Mouse (Mus musculus) retina, embryonic 14.5 days (tissue): Measurements from ENCODE around the gene Flywch1.
A peak's percentile ranks its signal among the peaks of the same experiment; 100 is the strongest.

ENCODE experiments used
- DNase-seq: peaks from one replicate; pipeline ENCODE4 v3.0.0-alpha.2; 2015; ENCODE audit warnings: low spot score

Flywch1 gene

GRCm38 (mm10) chr17:23742941-23743340 is 28.5 kb downstream of the Flywch1 start:
- peak; percentile 5 for DNase-seq

GRCm38 (mm10) chr17:23742210-23742793 is 29.1 kb downstream of the Flywch1 start:
- DNase-seq: peak; percentile 46

- no peak for DNase-seq
These were observed 29.8 kb downstream of the Flywch1 start for GRCm38 (mm10) chr17:23741359-23742209.

- DNase-seq: no peak
These were observed 30.8 kb downstream of the Flywch1 start, which contains the start of gene Paqr4 for GRCm38 (mm10) chr17:23740598-23741021. Paqr4 (minus strand) TSS chr17:23740867.

GRCm38 (mm10) chr17:23740136-23740584 is 31.2 kb downstream of the Flywch1 start:
- peak; percentile 85 for DNase-seq

GRCm38 (mm10) chr17:23739202-23740135 is 31.9 kb downstream of the Flywch1 start:
- peak; percentile 60 for DNase-seq

- peak; percentile 9 for DNase-seq
These were observed 32.6 kb downstream of the Flywch1 start for GRCm38 (mm10) chr17:23738836-23739201.

- peak; percentile 22 for DNase-seq
These were observed 33.6 kb downstream of the Flywch1 start for GRCm38 (mm10) chr17:23737493-23738445.

- DNase-seq: no peak
These were observed 37.1 kb downstream of the Flywch1 start for GRCm38 (mm10) chr17:23734341-23734740.

GRCm38 (mm10) chr17:23730441-23730840 is 41.0 kb downstream of the Flywch1 start:
- DNase-seq: no peak

- DNase-seq: peak; percentile 79
These were observed 44.7 kb downstream of the Flywch1 start for GRCm38 (mm10) chr17:23726758-23727142.

GRCm38 (mm10) chr17:23725999-23726757 is 45.2 kb downstream of the Flywch1 start, which contains the start of gene Pkmyt1:
Pkmyt1 (plus strand) TSS chr17:23726336.
- peak; percentile 96 for DNase-seq

GRCm38 (mm10) chr17:23725477-23725876 is 45.9 kb downstream of the Flywch1 start:
- no peak for DNase-seq

GRCm38 (mm10) chr17:23722376-23723125 is 48.9 kb downstream of the Flywch1 start, which contains the start of gene 1520401A03Rik:
1520401A03Rik (minus strand) TSS chr17:23722783.
- no peak for DNase-seq

- no peak for DNase-seq
These were observed 49.5 kb downstream of the Flywch1 start for GRCm38 (mm10) chr17:23721886-23722285.

GRCm38 (mm10) chr17:23719455-23719854 is 51.9 kb downstream of the Flywch1 start:
- DNase-seq: no peak

GRCm38 (mm10) chr17:23717003-23717402 is 54.4 kb downstream of the Flywch1 start:
- no peak for DNase-seq

GRCm38 (mm10) chr17:23706212-23706611 is 65.2 kb downstream of the Flywch1 start:
- peak; percentile 90 for DNase-seq

GRCm38 (mm10) chr17:23705525-23706104 is 65.8 kb downstream of the Flywch1 start:
- no peak for DNase-seq
